Mouse (Mus musculus) kidney, embryonic 16.5 days (tissue): ENCODE data around the gene Adcy1. TPM values are rescaled to one million over a fixed set of nuclear protein-coding genes. Genes with fewer than 3 reads are reported as not detected.

Experiments
- ATAC-seq: fragments of 200-750 bp; cut with Nextera tagmentation; 2 replicates; pipeline ENCODE4 v1.8.0; 2017; ENCODE audit warnings: moderate TSS enrichment; ENCODE audit not compliant: low FRiP score, low TSS enrichment
- H3K27ac ChIP-seq: fragments of 300-500 bp; sonication (generic); 2 replicates; pipeline ENCODE4 v1.5.1; 2014; ENCODE audit warnings: low read length
- H3K27me3 ChIP-seq: fragments of 300-500 bp; sonication (generic); 2 replicates; pipeline ENCODE4 v1.6.1; 2014; ENCODE audit warnings: low read length, control low read depth, mixed read lengths; ENCODE audit not compliant: insufficient read depth
- H3K36me3 ChIP-seq: fragments of 300-500 bp; sonication (generic); 2 replicates; pipeline ENCODE4 v1.6.1; 2014; ENCODE audit warnings: low read length, control low read depth, mixed read lengths; ENCODE audit not compliant: insufficient read depth
- H3K4me1 ChIP-seq: fragments of 300-500 bp; sonication (generic); 2 replicates; pipeline ENCODE4 v1.6.1; 2014; ENCODE audit warnings: low read length, control low read depth, mixed read lengths; ENCODE audit not compliant: insufficient read depth
- H3K4me2 ChIP-seq: fragments of 300-500 bp; sonication (generic); replicated peaks from 2 replicates; pipeline ENCODE4 v1.6.1; 2014; ENCODE audit warnings: low read depth, low read length
- H3K4me3 ChIP-seq: fragments of 300-500 bp; sonication (generic); 2 replicates; pipeline ENCODE4 v1.5.1; 2014; ENCODE audit warnings: mild to moderate bottlenecking, low read length
- H3K9ac ChIP-seq: fragments of 300-500 bp; sonication (generic); replicated peaks from 2 replicates; pipeline ENCODE4 v1.6.1; 2014; ENCODE audit warnings: low read length
- H3K9me3 ChIP-seq: fragments of 300-500 bp; sonication (generic); 2 replicates; pipeline ENCODE4 v1.6.1; 2016; ENCODE audit warnings: low read length, control low read depth
- WGBS: fragments of 180-500 bp; shearing (Covaris S2); extraction: QIAGEN DNeasy Blood & Tissue Kit; methylation state at CpG from one replicate; pipeline ENCODE4 v1.1.7; 2014; 5-methylcytosine and 5-hydroxymethylcytosine counted together
- polyA plus RNA-seq: library from polyadenylated mRNA; unstranded; fragments of >200 nt; fragmentation: Nextera tagmentation; extraction: Ambion mirVana; gene quantifications from 2 replicates; pipeline ENCODE4 v1.2.1, GENCODE M21; 2015

Gene Adcy1
- polyA plus RNA-seq, 1 experiment from 2014 or later = 1.6 TPM

- no peak overlapping the region for H3K4me2 ChIP-seq
- H3K27me3 ChIP-seq = no peaks in the 10 kb centered on the region
- no peak overlapping the region for H3K9ac ChIP-seq
- H3K27ac ChIP-seq = no peak overlapping the region
- no peak for ATAC-seq
- H3K4me3 ChIP-seq = no peak overlapping the region
- no peaks in the 10 kb centered on the region for H3K4me1 ChIP-seq
- 94% methylated on average over 11 of the region's 11 CpGs for WGBS
- no peaks in the 10 kb centered on the region for H3K9me3 ChIP-seq
- H3K36me3 ChIP-seq = no peaks in the 10 kb centered on the region
Observed at GRCm38 (mm10) chr11:7144369-7144768, 81.1 kb downstream of the Adcy1 start.

- Histone ChIP-seq H3K9me3 (no peaks in the 10 kb centered on the region), H3K4me3 (no peak overlapping the region), H3K36me3 (no peaks in the 10 kb centered on the region), H3K9ac (no peak overlapping the region), H3K4me2 (no peak overlapping the region), H3K27ac (no peak overlapping the region), H3K4me1 (no peaks in the 10 kb centered on the region), H3K27me3 (no peaks in the 10 kb centered on the region)
- 59% methylated on average over 4 of the region's 4 CpGs for WGBS
- no peak for ATAC-seq
Observed at GRCm38 (mm10) chr11:7145221-7145620, 81.9 kb downstream of the Adcy1 start.

GRCm38 (mm10) chr11:7147536-7147935 lies 84.2 kb downstream of the Adcy1 start:
- Histone ChIP-seq H3K27me3 (no peaks in the 10 kb centered on the region), H3K9ac (no peak overlapping the region), H3K4me1 (no peaks in the 10 kb centered on the region), H3K4me2 (no peak overlapping the region), H3K36me3 (no peaks in the 10 kb centered on the region), H3K4me3 (no peak overlapping the region), H3K9me3 (no peaks in the 10 kb centered on the region), H3K27ac (no peak overlapping the region)
- ATAC-seq = no peak
- WGBS = 88% methylated on average over 8 of the region's 8 CpGs

- no peak for ATAC-seq
- no peaks in the 10 kb centered on the region for H3K36me3 ChIP-seq
- H3K27ac ChIP-seq = no peak overlapping the region
- no peak overlapping the region for H3K4me2 ChIP-seq
- 81% methylated on average over 7 of the region's 7 CpGs for WGBS
- no peaks in the 10 kb centered on the region for H3K27me3 ChIP-seq
- no peaks in the 10 kb centered on the region for H3K9me3 ChIP-seq
- H3K4me3 ChIP-seq = no peak overlapping the region
- no peak overlapping the region for H3K9ac ChIP-seq
- no peaks in the 10 kb centered on the region for H3K4me1 ChIP-seq
Observed at GRCm38 (mm10) chr11:7147945-7148344, 84.7 kb downstream of the Adcy1 start.

GRCm38 (mm10) chr11:7149471-7149870 lies 86.2 kb downstream of the Adcy1 start:
- ATAC-seq = peak; percentile 25; the same call in 1 of the 2 replicates
- H3K27ac ChIP-seq = no peak overlapping the region

GRCm38 (mm10) chr11:7150511-7150910 lies 87.2 kb downstream of the Adcy1 start:
- H3K4me2 ChIP-seq = no peak overlapping the region
- no peaks in the 10 kb centered on the region for H3K36me3 ChIP-seq
- no peaks in the 10 kb centered on the region for H3K4me1 ChIP-seq
- no peak overlapping the region for H3K4me3 ChIP-seq
- ATAC-seq = no peak
- no peak overlapping the region for H3K9ac ChIP-seq
- H3K9me3 ChIP-seq = no peaks in the 10 kb centered on the region
- 96% methylated on average over 8 of the region's 8 CpGs for WGBS
- H3K27me3 ChIP-seq = no peaks in the 10 kb centered on the region
- H3K27ac ChIP-seq = no peak overlapping the region

More at GRCm38 (mm10) chr11:7149471-7149870, 86.2 kb downstream of the Adcy1 start:
- Histone ChIP-seq H3K9me3 (no peaks in the 10 kb centered on the region), H3K27me3 (no peaks in the 10 kb centered on the region), H3K4me1 (no peaks in the 10 kb centered on the region), H3K36me3 (no peaks in the 10 kb centered on the region), H3K9ac (no peak overlapping the region), H3K4me2 (no peak overlapping the region), H3K4me3 (no peak overlapping the region)
- 45% methylated on average over 7 of the region's 7 CpGs for WGBS

- Histone ChIP-seq H3K4me3 (no peak overlapping the region), H3K9ac (no peak overlapping the region), H3K27ac (no peak overlapping the region), H3K27me3 (no peaks in the 10 kb centered on the region), H3K4me1 (no peaks in the 10 kb centered on the region), H3K4me2 (no peak overlapping the region), H3K36me3 (no peaks in the 10 kb centered on the region), H3K9me3 (no peaks in the 10 kb centered on the region)
- no peak for ATAC-seq
- 87% methylated on average over 12 of the region's 12 CpGs for WGBS
Observed at GRCm38 (mm10) chr11:7152371-7152770, 89.1 kb downstream of the Adcy1 start.

GRCm38 (mm10) chr11:7153081-7153480 lies 89.8 kb downstream of the Adcy1 start:
- no peaks in the 10 kb centered on the region for H3K27me3 ChIP-seq
- ATAC-seq = no peak
- H3K27ac ChIP-seq = no peak overlapping the region
- no peaks in the 10 kb centered on the region for H3K36me3 ChIP-seq
- H3K9ac ChIP-seq = no peak overlapping the region
- no peak overlapping the region for H3K4me2 ChIP-seq
- H3K4me1 ChIP-seq = no peaks in the 10 kb centered on the region
- 76% methylated on average over 8 of the region's 8 CpGs for WGBS
- H3K4me3 ChIP-seq = no peak overlapping the region
- no peaks in the 10 kb centered on the region for H3K9me3 ChIP-seq

GRCm38 (mm10) chr11:7156427-7156826 lies 93.1 kb downstream of the Adcy1 start:
- Histone ChIP-seq H3K9ac (no peak overlapping the region), H3K36me3 (no peaks in the 10 kb centered on the region), H3K27ac (no peak overlapping the region), H3K4me2 (no peak overlapping the region), H3K9me3 (no peaks in the 10 kb centered on the region), H3K4me1 (peaks cover 14% of the 10 kb centered on the region), H3K4me3 (no peak overlapping the region), H3K27me3 (no peaks in the 10 kb centered on the region)
- no peak for ATAC-seq
- WGBS = 27% methylated on average over 4 of the region's 4 CpGs

- Histone ChIP-seq H3K4me2 (no peak overlapping the region), H3K9me3 (no peaks in the 10 kb centered on the region), H3K4me1 (peaks cover 14% of the 10 kb centered on the region), H3K9ac (no peak overlapping the region), H3K27me3 (no peaks in the 10 kb centered on the region), H3K4me3 (no peak overlapping the region), H3K36me3 (no peaks in the 10 kb centered on the region), H3K27ac (no peak overlapping the region)
- WGBS = 88% methylated on average over 6 of the region's 6 CpGs
- ATAC-seq = no peak
Observed at GRCm38 (mm10) chr11:7158196-7158595, 94.9 kb downstream of the Adcy1 start.
